Mouse (Mus musculus): ENCODE results near the gene Fam160a2.

- TF ChIP-seq ZNF384 (IDR thresholded peaks at IDR 0.05; ENCODE audit: low read depth, low read length) = no peak
- TF ChIP-seq EP300 (IDR thresholded peaks at IDR 0.05; ENCODE audit: low read depth in 1 of 2, low read length in 2 of 2) = no peak
- TF ChIP-seq JUND (IDR thresholded peaks at IDR 0.05; ENCODE audit: low read depth, low read length) = no peak
- TF ChIP-seq CTCF (IDR thresholded peaks at IDR 0.05 in 2 of 3, conservative IDR thresholded peaks at IDR 0.05 in 1 of 3; ENCODE audit: control insufficient read depth in 1 of 3, insufficient read depth in 1 of 3, low read depth in 2 of 3, low read length in 3 of 3, poor library complexity in 1 of 3, severe bottlenecking in 1 of 3) = no peak
- no peak for TF ChIP-seq NRF1 (IDR thresholded peaks at IDR 0.05; ENCODE audit: insufficient read depth, low read depth, low read length, poor library complexity, severe bottlenecking)
- TF ChIP-seq ELF1 (IDR thresholded peaks at IDR 0.05; ENCODE audit: low read depth, low read length) = no peak
- TF ChIP-seq MEF2A (IDR thresholded peaks at IDR 0.05; ENCODE audit: extremely low read depth, insufficient replicate concordance, low read depth, low read length, poor library complexity, severe bottlenecking) = no peak
- no peak for TF ChIP-seq POLR2A (IDR thresholded peaks at IDR 0.05; ENCODE audit: control insufficient read depth in 1 of 2, insufficient read depth in 1 of 2, low read depth in 1 of 2, low read length in 2 of 2, poor library complexity in 1 of 2)
Observed at GRCm38 (mm10) chr7:105406322-105406721, 6.5 kb upstream of the Fam160a2 start.

Measured in MEL (cell line).